Mouse (Mus musculus) cortical plate, adult 2 months (tissue): ENCODE measurements at regions not wholly inside any gene's neighbourhood (a gene's known extent, or its start where the extent isn't known, plus 50 kb on each side); places are given as distances from the start of the nearest gene placed in this dataset.

Source experiments
- CTCF ChIP-seq: fragments of 200-500 bp; IDR thresholded peaks from 2 replicates; pipeline ENCODE4 v1.5.1; 2011; ENCODE audit warnings: mild to moderate bottlenecking, control low read depth, low read length; ENCODE audit not compliant: insufficient read depth; ENCODE audit errors: extremely low read depth
- POLR2A ChIP-seq: fragments of 200-500 bp; IDR thresholded peaks from 2 replicates; pipeline ENCODE4 v1.6.1; 2011; ENCODE audit warnings: mild to moderate bottlenecking, low read length, control low read depth; ENCODE audit not compliant: insufficient read depth; ENCODE audit errors: extremely low read depth

GRCm38 (mm10) chr16:5517746-5518145 is 262.0 kb upstream of the Eef2kmt start:
- TF ChIP-seq CTCF (no peak), POLR2A (no peak)
